Mouse (Mus musculus): ENCODE results near the gene Pnpla5. TPM values are rescaled to one million over a fixed set of nuclear protein-coding genes. Genes with fewer than 3 reads are reported as not detected.

Gene Pnpla5
- polyA plus RNA-seq, 1 experiment = not detected

- Histone ChIP-seq H3K4me1 (peaks cover 15% of the 10 kb centered on the region), H3K27me3 (replicated peaks) (peaks cover 81% of the 10 kb centered on the region), H3K4me3 (replicated peaks) (no peak overlapping the region), H3K9me3 (no peaks in the 10 kb centered on the region), H3K36me3 (replicated peaks; ENCODE audit: low read length) (no peaks in the 10 kb centered on the region)
- TF ChIP-seq GATA1 (IDR thresholded peaks at IDR 0.05; ENCODE audit: borderline replicate concordance, low read length) (no peak), FLI1 (IDR thresholded peaks at IDR 0.05; ENCODE audit: low read length) (no peak)
Measured at GRCm38 (mm10) chr15:84073058-84073457, 49.9 kb downstream of the Pnpla5 start.

DNA sequence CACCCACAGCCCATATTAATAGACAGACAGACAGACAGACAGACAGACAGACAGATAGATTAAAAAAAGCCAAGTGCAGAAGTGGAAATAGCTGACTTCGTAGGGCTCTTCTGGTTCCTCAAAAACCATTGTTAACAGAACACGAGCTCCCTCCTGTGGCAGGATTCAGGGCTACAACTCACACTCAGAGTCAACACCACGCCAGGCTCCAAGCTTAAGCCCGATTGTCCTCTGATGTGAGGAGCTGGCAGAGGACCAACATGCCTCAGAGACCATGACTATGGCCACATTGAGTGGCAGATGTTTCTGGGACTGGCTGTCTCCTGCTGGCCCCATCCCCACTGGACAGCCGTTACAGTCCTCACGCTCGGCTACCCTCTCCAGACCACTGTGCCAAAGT, 50.7 kb downstream of the Pnpla5 start:
- H3K4me1 ChIP-seq = peaks cover 15% of the 10 kb centered on the region
- H3K9me3 ChIP-seq = no peaks in the 10 kb centered on the region
- no peak overlapping the region for H3K4me3 ChIP-seq (replicated peaks)
- TF ChIP-seq FLI1 (IDR thresholded peaks at IDR 0.05; ENCODE audit: low read length) (no peak), GATA1 (IDR thresholded peaks at IDR 0.05; ENCODE audit: borderline replicate concordance, low read length) (no peak)
- no peaks in the 10 kb centered on the region for H3K36me3 ChIP-seq (replicated peaks; ENCODE audit: low read length)
- H3K27me3 ChIP-seq (replicated peaks) = peaks cover 84% of the 10 kb centered on the region

DNA sequence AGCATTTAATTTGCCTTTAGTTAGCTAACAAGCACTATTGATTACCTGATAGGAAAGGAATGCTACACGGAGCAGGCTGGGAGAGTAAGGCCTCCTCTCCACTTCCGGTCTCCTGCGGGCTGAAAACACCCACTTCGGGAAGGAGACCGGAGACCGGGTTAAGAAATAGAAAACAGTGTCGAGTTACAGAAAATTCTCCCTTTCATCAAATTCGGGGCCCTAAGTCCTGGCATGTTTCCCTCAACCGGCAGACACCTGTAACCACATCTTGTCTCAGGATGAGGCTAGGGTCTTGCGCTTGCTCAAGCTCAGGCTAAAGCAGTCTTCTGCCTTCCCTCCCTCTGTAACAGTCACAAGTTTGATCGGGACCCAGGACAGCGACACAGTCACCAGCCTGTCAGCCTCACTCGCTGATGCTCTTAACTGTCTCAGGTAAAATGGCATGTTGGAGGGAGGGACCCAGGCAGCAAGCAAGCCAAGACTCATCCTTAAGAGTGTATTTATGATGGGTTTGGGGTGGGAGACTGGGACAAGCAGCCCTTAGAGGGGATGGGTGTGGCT, 52.8 kb downstream of the Pnpla5 start:
- Histone ChIP-seq H3K27me3 (replicated peaks) (peaks cover 84% of the 10 kb centered on the region), H3K4me3 (replicated peaks) (no peak overlapping the region), H3K36me3 (replicated peaks; ENCODE audit: low read length) (no peaks in the 10 kb centered on the region), H3K9me3 (peaks cover 13% of the 10 kb centered on the region), H3K4me1 (peaks cover 15% of the 10 kb centered on the region)
- TF ChIP-seq FLI1 (IDR thresholded peaks at IDR 0.05; ENCODE audit: low read length) = no peak
- no peak for TF ChIP-seq GATA1 (IDR thresholded peaks at IDR 0.05; ENCODE audit: borderline replicate concordance, low read length)

DNA sequence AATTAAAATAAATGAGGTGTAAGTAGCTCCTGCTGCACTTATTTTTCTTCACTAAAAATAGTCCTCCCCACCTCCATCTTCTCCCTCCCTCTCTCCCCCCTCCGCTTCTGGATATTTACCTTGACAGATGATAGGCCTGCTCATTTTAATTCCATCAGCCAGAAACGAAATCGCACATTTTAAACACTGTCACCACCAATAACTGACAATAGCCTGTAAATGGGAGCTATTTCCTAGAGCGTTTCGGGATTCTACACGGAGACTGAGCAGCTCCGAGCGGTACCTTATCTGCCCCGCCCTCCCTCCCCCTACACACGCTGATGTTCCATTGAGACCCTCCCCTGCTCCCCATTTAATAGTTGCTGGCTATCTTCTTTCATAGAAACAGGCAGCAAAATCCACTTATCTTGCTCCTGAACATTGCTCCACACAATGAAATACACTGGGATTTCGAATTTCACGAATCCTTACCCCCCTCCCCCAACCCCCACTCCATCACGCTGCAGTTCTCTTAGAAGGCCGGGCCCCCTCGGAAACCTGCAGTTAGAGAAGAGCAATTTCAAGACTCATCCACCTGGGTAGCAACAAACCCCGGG, 53.4 kb downstream of the Pnpla5 start:
- H3K4me3 ChIP-seq (replicated peaks) = no peak overlapping the region
- H3K27me3 ChIP-seq (replicated peaks) = peaks cover 83% of the 10 kb centered on the region
- peaks cover 11% of the 10 kb centered on the region for H3K4me1 ChIP-seq
- no peak for TF ChIP-seq FLI1 (IDR thresholded peaks at IDR 0.05; ENCODE audit: low read length)
- no peak for TF ChIP-seq GATA1 (IDR thresholded peaks at IDR 0.05; ENCODE audit: borderline replicate concordance, low read length)
- H3K36me3 ChIP-seq (replicated peaks; ENCODE audit: low read length) = no peaks in the 10 kb centered on the region
- peaks cover 18% of the 10 kb centered on the region for H3K9me3 ChIP-seq

DNA sequence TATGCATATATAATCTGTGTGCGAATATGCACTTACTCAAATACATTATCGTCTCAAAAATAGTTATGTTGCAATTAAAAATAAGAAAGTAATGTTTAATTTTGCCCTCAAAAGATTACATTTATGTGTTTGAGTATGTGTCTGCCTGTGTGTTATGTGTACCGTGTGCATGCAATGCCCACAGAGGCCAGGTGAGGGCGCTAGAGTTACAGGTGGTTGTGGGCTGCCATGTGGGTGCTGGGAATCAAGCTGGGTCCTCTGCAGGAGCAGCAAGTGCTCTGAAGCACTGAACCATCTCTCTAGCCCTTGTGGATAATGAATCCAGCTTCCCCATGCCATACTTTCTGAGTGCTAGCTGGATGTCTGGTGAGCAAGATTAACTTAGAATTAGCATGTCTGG, 57.3 kb downstream of the Pnpla5 start:
- no peak overlapping the region for H3K4me3 ChIP-seq (replicated peaks)
- H3K9me3 ChIP-seq = peaks cover 37% of the 10 kb centered on the region
- H3K4me1 ChIP-seq = peaks cover 7% of the 10 kb centered on the region
- H3K36me3 ChIP-seq (replicated peaks; ENCODE audit: low read length) = no peaks in the 10 kb centered on the region
- no peak for TF ChIP-seq FLI1 (IDR thresholded peaks at IDR 0.05; ENCODE audit: low read length)
- TF ChIP-seq GATA1 (IDR thresholded peaks at IDR 0.05; ENCODE audit: borderline replicate concordance, low read length) = no peak
- peaks cover 55% of the 10 kb centered on the region for H3K27me3 ChIP-seq (replicated peaks)

DNA sequence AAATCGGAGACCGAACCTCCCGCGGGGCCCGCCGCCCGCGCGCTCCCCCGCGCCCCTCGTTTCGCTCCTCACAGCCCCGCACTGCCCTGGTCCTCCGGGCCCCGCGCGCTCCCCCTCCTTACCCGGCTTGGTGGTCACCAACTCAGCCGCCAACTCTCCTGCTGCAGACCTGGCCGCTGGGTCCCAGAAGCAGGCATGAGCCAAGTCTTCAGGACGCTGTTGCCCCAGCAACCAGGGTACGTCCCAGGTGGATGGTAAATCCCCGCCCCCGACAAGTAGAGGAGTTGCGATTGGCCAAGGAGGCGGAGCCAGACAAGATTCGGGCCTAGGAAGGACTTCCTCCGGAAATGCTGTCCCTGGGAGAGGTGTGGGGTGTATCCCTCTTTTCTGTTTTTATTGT, 57.8 kb downstream of the Pnpla5 start, which contains the start of gene Efcab6:
TSS of gene Efcab6 (minus strand) at position 240 of the 400 bp plus-strand sequence.
- no peak for TF ChIP-seq GATA1 (IDR thresholded peaks at IDR 0.05; ENCODE audit: borderline replicate concordance, low read length)
- Histone ChIP-seq H3K9me3 (peaks cover 37% of the 10 kb centered on the region), H3K36me3 (replicated peaks; ENCODE audit: low read length) (no peaks in the 10 kb centered on the region), H3K4me3 (replicated peaks) (no peak within 1 kb of the TSS), H3K27me3 (replicated peaks) (peaks cover 50% of the 10 kb centered on the region), H3K4me1 (peaks cover 4% of the 10 kb centered on the region)

Other genes starting within 250 kb of the Pnpla5 start
- gene Efcab6, start 57.8 kb downstream of the Pnpla5 start, polyA plus RNA-seq (2012; ENCODE audit: insufficient read depth, low replicate concordance) = not detected in 2 replicates
- not detected in 2 replicates for gene Sult4a1, start 17.4 kb downstream of the Pnpla5 start, polyA plus RNA-seq (2012; ENCODE audit: insufficient read depth, low replicate concordance)
- gene Pnpla3, start 44.7 kb upstream of the Pnpla5 start, polyA plus RNA-seq (2012; ENCODE audit: insufficient read depth, low replicate concordance) = not detected in 2 replicates
- 14.6 and 45.4 TPM in 2 replicates for gene Samm50, start 69.1 kb upstream of the Pnpla5 start, polyA plus RNA-seq (2012; ENCODE audit: insufficient read depth, low replicate concordance)
- 524 and 845 TPM in 2 replicates for gene Parvb, start 108.9 kb upstream of the Pnpla5 start, polyA plus RNA-seq (2012; ENCODE audit: insufficient read depth, low replicate concordance)
- gene Parvg, start 200.9 kb upstream of the Pnpla5 start, polyA plus RNA-seq (2012; ENCODE audit: insufficient read depth, low replicate concordance) = 11.6 and 38.7 TPM in 2 replicates